Mouse (Mus musculus): ENCODE results near the gene Klhl24.
A peak's percentile ranks its signal among the peaks of the same experiment; 100 is the strongest.

Gene Klhl24

GRCm38 (mm10) chr16:20144568-20144967 is 47.2 kb downstream of the Klhl24 start:
- DNase-seq (ENCODE audit: low read depth, low spot score), result no peak

GRCm38 (mm10) chr16:20151991-20152390 is 54.6 kb downstream of the Klhl24 start:
- DNase-seq (ENCODE audit: low read depth, low spot score), result peak; percentile 30

- no peak for DNase-seq (ENCODE audit: low read depth, low spot score)
Measured at GRCm38 (mm10) chr16:20153742-20154141, 56.4 kb downstream of the Klhl24 start.

- no peak for DNase-seq (ENCODE audit: low read depth, low spot score)
Measured at GRCm38 (mm10) chr16:20160130-20160529, 62.8 kb downstream of the Klhl24 start.

GRCm38 (mm10) chr16:20169071-20169470 is 71.7 kb downstream of the Klhl24 start:
- DNase-seq (ENCODE audit: low read depth, low spot score), result no peak

- no peak for DNase-seq (ENCODE audit: low read depth, low spot score)
Measured at GRCm38 (mm10) chr16:20169471-20170106, 72.2 kb downstream of the Klhl24 start.

Measured in retina, adult 2 months (tissue).